Mouse (Mus musculus) stomach, postnatal 0 days (tissue): ENCODE measurements around the gene Colgalt1.

Experiments
- CTCF ChIP-seq: IDR thresholded peaks from 2 replicates; pipeline ENCODE4 v1.5.1; 2016; ENCODE audit warnings: antibody characterized with exemption, low read depth, mild to moderate bottlenecking, moderate library complexity
- EP300 ChIP-seq: optimal IDR thresholded peaks from 2 replicates; pipeline ENCODE3; 2016; ENCODE audit warnings: antibody characterized with exemption

GRCm38 (mm10) chr8:71658515-71659049 is 47.8 kb downstream of the Colgalt1 start:
- no peak for TF ChIP-seq CTCF
- TF ChIP-seq EP300: no peak
